Comparison of ENCODE assay signal across 27 mouse cellular contexts in the genomic region with DNA sequence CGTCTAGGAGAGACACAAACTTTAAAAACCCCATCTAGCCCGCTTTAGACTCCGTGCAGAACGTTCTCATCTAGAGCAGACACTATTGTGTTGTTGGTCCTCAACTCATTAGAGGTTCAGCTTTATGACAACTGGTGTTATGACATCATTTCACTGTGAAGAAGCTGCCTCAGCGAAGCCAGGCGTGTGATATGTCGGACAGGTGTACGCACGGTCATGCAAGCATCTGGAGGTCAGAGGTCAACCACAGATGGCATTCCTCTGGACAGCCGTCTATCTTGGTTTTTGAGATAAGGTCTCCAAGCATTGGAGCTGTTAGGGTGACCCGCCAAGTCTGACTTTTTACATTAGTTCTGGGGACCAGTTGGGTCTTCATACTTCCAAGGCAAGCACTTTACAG. TPM values are rescaled to one million over a fixed set of nuclear protein-coding genes. Genes with fewer than 3 reads are reported as not detected.
"Had no signal": no experiment of that assay in that cellular context is flagged by ENCODE, and none has a peak within 500 bp of the region (broad histone marks: within the 10 kb centered on the region; RNA-seq: fewer than 3 reads in every experiment).

No protein-coding gene starts in this region.

- H3K9me3 ChIP-seq: embryonic facial prominence, embryonic 10.5 days; embryonic facial prominence, embryonic 12.5 days; embryonic facial prominence, embryonic 13.5 days; embryonic facial prominence, embryonic 15.5 days; forebrain, embryonic 10.5 days; forebrain, embryonic 12.5 days; forebrain, embryonic 13.5 days; forebrain, embryonic 15.5 days had no signal

- H3K4me3 ChIP-seq: embryonic facial prominence, embryonic 10.5 days; embryonic facial prominence, embryonic 12.5 days; embryonic facial prominence, embryonic 13.5 days; embryonic facial prominence, embryonic 15.5 days; erythroblast, embryonic 14.5 days; forebrain, embryonic 10.5 days; forebrain, embryonic 12.5 days; forebrain, embryonic 13.5 days; forebrain, embryonic 15.5 days; gastrocnemius, adult 2 months; heart, adult 2 months had no signal

- ATAC-seq: forebrain, embryonic 13.5 days; forebrain, embryonic 14.5 days; forebrain, embryonic 15.5 days; forebrain, embryonic 16.5 days; forebrain, postnatal 0 days had no signal

- H3K27me3 ChIP-seq: embryonic facial prominence, embryonic 12.5 days; embryonic facial prominence, embryonic 13.5 days; embryonic facial prominence, embryonic 15.5 days; forebrain, embryonic 12.5 days; forebrain, embryonic 13.5 days; forebrain, embryonic 15.5 days had no signal

- H3K36me3 ChIP-seq: embryonic facial prominence, embryonic 10.5 days; embryonic facial prominence, embryonic 12.5 days; embryonic facial prominence, embryonic 13.5 days; embryonic facial prominence, embryonic 15.5 days; forebrain, embryonic 10.5 days; forebrain, embryonic 12.5 days; forebrain, embryonic 15.5 days had no signal

- DNase-seq: cerebellum, adult 9-10 months; cerebellum, adult 9-11 months; cerebellum, postnatal 10 days; cerebellum, postnatal 14 days; cerebellum, postnatal 25 days; cerebellum, postnatal 36 days; embryo, embryonic 11 days; forebrain, postnatal 0 days; gastrocnemius, adult 2 months; gastrocnemius, postnatal 10 days; gastrocnemius, postnatal 14 days; gastrocnemius, postnatal 25 days; gastrocnemius, postnatal 36 days; heart, adult 11 months; heart, adult 18-20 months; heart, adult 2 months had no signal

- H3K9ac ChIP-seq: embryonic facial prominence, embryonic 12.5 days; embryonic facial prominence, embryonic 13.5 days; embryonic facial prominence, embryonic 15.5 days; forebrain, embryonic 12.5 days; forebrain, embryonic 13.5 days; forebrain, embryonic 15.5 days; forebrain, postnatal 0 days had no signal

- H3K27ac ChIP-seq: embryonic facial prominence, embryonic 10.5 days; embryonic facial prominence, embryonic 12.5 days; embryonic facial prominence, embryonic 13.5 days; embryonic facial prominence, embryonic 15.5 days; forebrain, embryonic 10.5 days; forebrain, embryonic 12.5 days; forebrain, embryonic 13.5 days; forebrain, embryonic 15.5 days; gastrocnemius, adult 2 months; heart, adult 2 months had no signal

- H3K4me2 ChIP-seq: embryonic facial prominence, embryonic 12.5 days; embryonic facial prominence, embryonic 13.5 days; embryonic facial prominence, embryonic 15.5 days; forebrain, embryonic 12.5 days; forebrain, embryonic 13.5 days; forebrain, embryonic 15.5 days had no signal

RNA-seq across cellular contexts. Expression of a gene that starts 5.1 kb away (rescaled TPM):
- polyA plus RNA-seq: erythroblast, embryonic 14.5 days; heart, adult 2 months had no signal
